Mouse (Mus musculus) midbrain, embryonic 12.5 days (tissue): Measurements from ENCODE around the gene Cand1. TPM values are rescaled to one million over a fixed set of nuclear protein-coding genes. Genes with fewer than 3 reads are reported as not detected.
A peak's percentile ranks its signal among the peaks of the same experiment; 100 is the strongest.

ENCODE experiments used
- ATAC-seq: fragments of 200-750 bp; cut with Nextera tagmentation; 2 replicates; pipeline ENCODE4 v1.8.0; 2017; ENCODE audit warnings: low read depth, moderate TSS enrichment, moderate library complexity; ENCODE audit not compliant: low FRiP score
- H3K27ac ChIP-seq: fragments of 300-500 bp; sonication (generic); replicated peaks from 2 replicates; pipeline ENCODE4 v1.5.1; 2016; ENCODE audit warnings: mild to moderate bottlenecking
- H3K27me3 ChIP-seq: fragments of 300-500 bp; sonication (generic); 2 replicates; pipeline ENCODE4 v1.6.1; 2016; ENCODE audit warnings: mild to moderate bottlenecking
- H3K36me3 ChIP-seq: fragments of 300-500 bp; sonication (generic); 2 replicates; pipeline ENCODE4 v1.6.1; 2016
- H3K4me1 ChIP-seq: fragments of 300-500 bp; sonication (generic); 2 replicates; pipeline ENCODE4 v1.6.1; 2016
- H3K4me2 ChIP-seq: fragments of 300-500 bp; sonication (generic); replicated peaks from 2 replicates; pipeline ENCODE4 v1.6.1; 2016; ENCODE audit warnings: mild to moderate bottlenecking, moderate library complexity
- H3K4me3 ChIP-seq: fragments of 300-500 bp; sonication (generic); 2 replicates; pipeline ENCODE4 v1.5.1; 2016; ENCODE audit warnings: mild to moderate bottlenecking
- H3K9ac ChIP-seq: fragments of 300-500 bp; sonication (generic); replicated peaks from 2 replicates; pipeline ENCODE4 v1.6.1; 2016; ENCODE audit warnings: mild to moderate bottlenecking, moderate library complexity
- H3K9me3 ChIP-seq: fragments of 300-500 bp; sonication (generic); 2 replicates; pipeline ENCODE4 v1.6.1; 2016; ENCODE audit warnings: mild to moderate bottlenecking
- WGBS: fragments of 180-500 bp; shearing (Covaris S2); methylation state at CpG from one replicate; pipeline ENCODE4 v1.1.7; 2016; 5-methylcytosine and 5-hydroxymethylcytosine counted together
- polyA plus RNA-seq: library from polyadenylated mRNA; unstranded; fragments of >200 nt; fragmentation: Nextera tagmentation; extraction: Ambion mirVana; gene quantifications from 2 replicates; pipeline ENCODE4 v1.2.1, GENCODE M21; 2016

Cand1 gene
- polyA plus RNA-seq, result 100 and 114 TPM in 2 replicates

DNA sequence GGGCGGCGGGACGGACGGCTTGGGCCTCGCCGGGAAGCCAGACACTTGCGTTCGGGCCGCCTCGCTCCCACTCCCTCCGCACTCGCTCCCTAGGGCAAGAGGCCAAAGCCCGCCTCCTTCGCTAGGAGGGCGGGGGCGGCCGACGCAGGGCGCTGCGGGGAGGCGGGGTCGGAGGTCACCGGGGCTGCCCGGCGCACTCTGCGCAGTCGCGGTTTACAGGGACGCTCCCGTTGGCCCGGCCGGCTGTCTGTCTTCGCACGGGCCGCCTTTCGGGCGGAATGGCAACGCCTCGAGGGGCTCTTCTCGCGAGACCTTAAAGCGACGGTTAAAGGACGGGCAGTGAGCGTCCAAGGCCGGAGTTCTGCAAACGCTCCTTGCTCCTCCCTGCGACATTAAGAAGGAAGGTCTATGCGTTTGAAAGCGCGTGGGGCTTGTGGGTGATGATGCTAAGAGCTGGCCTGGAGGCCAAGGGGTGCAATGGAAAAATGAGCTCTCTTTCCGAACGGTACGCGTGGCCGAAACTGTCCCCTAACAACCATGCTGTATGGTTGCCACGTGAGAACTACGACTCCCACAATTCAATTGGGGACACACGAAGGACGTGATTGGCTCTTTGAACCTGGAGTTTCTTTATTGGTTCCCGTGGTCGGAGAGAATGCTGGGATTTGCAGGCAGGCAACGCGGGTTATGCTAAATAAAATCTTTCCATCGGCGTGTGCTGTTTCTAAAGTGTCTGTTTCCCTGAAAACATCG, at the start of gene Cand1:
Cand1 (minus strand) TSS at position 87 of the 753 bp plus-strand sequence.
- H3K4me3 ChIP-seq, result peak within 1 kb of the TSS; percentile 92
- no peaks in the 10 kb centered on the region for H3K9me3 ChIP-seq
- H3K27ac ChIP-seq, result peak within 1 kb of the TSS; percentile 99
- H3K4me1 ChIP-seq, result peaks cover 22% of the 10 kb centered on the region
- peak; percentile 97 for ATAC-seq
- H3K27me3 ChIP-seq, result no peaks in the 10 kb centered on the region
- H3K4me2 ChIP-seq, result peak within 1 kb of the TSS; percentile 79
- H3K9ac ChIP-seq, result peak within 1 kb of the TSS; percentile 98
- H3K36me3 ChIP-seq, result peaks cover 8% of the 10 kb centered on the region
- under 1% methylated on average over 57 of the region's 67 CpGs for WGBS

DNA sequence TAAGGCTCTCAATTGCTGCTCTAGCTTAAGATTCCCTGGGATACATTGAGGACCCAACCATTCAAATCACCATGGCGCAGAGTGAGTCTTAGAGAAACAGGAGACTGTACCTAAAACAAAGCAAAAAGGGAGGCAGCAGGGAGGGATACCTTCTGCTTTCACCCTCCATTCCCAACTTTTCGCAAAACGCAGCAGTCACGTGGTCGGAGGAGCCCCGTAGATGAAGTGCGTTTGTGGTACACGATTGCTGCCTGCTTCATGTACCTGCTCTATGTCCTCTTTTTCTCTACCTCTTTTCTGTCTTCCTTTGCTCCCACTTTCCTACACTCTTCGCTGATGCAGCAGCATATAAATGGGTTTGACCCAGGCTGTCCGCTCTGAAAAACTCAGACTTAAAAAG, 39.0 kb upstream of the Cand1 start:
- H3K4me3 ChIP-seq, result no peak overlapping the region
- no peaks in the 10 kb centered on the region for H3K4me1 ChIP-seq
- H3K9ac ChIP-seq, result no peak overlapping the region
- H3K36me3 ChIP-seq, result no peaks in the 10 kb centered on the region
- no peaks in the 10 kb centered on the region for H3K9me3 ChIP-seq
- ATAC-seq, result no peak
- 87% methylated on average over 10 of the region's 10 CpGs for WGBS
- no peaks in the 10 kb centered on the region for H3K27me3 ChIP-seq
- H3K27ac ChIP-seq, result no peak overlapping the region
- H3K4me2 ChIP-seq, result no peak overlapping the region

DNA sequence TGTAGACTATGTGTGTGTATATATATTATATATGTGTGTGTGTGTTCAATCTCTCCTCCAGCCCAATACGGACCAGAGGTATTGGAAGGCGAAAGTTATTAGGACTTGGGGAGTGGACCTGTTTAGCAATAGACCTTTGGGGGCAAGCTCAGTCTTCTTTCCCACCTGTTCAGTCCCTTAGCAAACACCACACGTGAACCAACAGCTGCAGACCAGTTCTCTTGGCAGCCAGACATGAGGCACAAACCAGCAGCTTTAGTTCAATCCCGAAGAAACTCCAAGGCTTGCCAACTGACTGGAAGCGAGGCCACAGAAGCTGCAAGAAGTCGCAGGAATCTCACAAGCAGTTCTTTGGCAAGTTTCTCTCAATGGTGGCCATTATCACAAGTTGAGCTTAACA, 34.5 kb upstream of the Cand1 start:
- H3K36me3 ChIP-seq, result no peaks in the 10 kb centered on the region
- WGBS, result 92% methylated on average over 6 of the region's 6 CpGs
- no peaks in the 10 kb centered on the region for H3K27me3 ChIP-seq
- no peak overlapping the region for H3K9ac ChIP-seq
- H3K27ac ChIP-seq, result no peak overlapping the region
- no peak for ATAC-seq
- no peak overlapping the region for H3K4me2 ChIP-seq
- H3K9me3 ChIP-seq, result no peaks in the 10 kb centered on the region
- no peak overlapping the region for H3K4me3 ChIP-seq
- peaks cover 10% of the 10 kb centered on the region for H3K4me1 ChIP-seq

DNA sequence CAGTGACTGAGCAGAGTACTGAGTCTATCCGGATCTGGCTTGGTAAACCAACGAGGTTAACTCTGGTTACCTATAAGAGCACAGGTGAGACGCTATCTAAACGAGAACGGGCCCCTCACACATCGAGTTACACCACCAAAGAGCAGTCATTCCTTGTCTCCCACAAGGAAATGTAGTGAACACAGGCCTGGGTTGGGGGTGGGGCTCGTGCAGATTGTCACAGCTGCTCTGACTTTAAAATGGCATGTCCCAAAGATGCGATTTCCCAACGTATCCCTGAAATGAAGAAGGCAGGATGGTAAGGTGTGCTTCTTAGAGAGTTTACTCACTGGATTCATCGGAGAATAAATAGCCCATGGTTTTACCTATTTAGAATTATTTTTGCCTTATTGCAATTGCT, 32.7 kb upstream of the Cand1 start:
- no peak overlapping the region for H3K27ac ChIP-seq
- WGBS, result 88% methylated on average over 10 of the region's 10 CpGs
- H3K9ac ChIP-seq, result no peak overlapping the region
- peaks cover 10% of the 10 kb centered on the region for H3K4me1 ChIP-seq
- no peak overlapping the region for H3K4me3 ChIP-seq
- no peaks in the 10 kb centered on the region for H3K36me3 ChIP-seq
- H3K27me3 ChIP-seq, result no peaks in the 10 kb centered on the region
- no peak overlapping the region for H3K4me2 ChIP-seq
- no peak for ATAC-seq
- H3K9me3 ChIP-seq, result no peaks in the 10 kb centered on the region

GRCm38 (mm10) chr10:119272005-119272404, 32.1 kb upstream of the Cand1 start:
- Histone ChIP-seq H3K36me3 (no peaks in the 10 kb centered on the region), H3K4me3 (no peak overlapping the region), H3K9me3 (no peaks in the 10 kb centered on the region), H3K4me2 (no peak overlapping the region), H3K27ac (no peak overlapping the region), H3K27me3 (no peaks in the 10 kb centered on the region), H3K9ac (no peak overlapping the region), H3K4me1 (peaks cover 10% of the 10 kb centered on the region)
- ATAC-seq, result no peak
- 93% methylated on average over 10 of the region's 10 CpGs for WGBS

DNA sequence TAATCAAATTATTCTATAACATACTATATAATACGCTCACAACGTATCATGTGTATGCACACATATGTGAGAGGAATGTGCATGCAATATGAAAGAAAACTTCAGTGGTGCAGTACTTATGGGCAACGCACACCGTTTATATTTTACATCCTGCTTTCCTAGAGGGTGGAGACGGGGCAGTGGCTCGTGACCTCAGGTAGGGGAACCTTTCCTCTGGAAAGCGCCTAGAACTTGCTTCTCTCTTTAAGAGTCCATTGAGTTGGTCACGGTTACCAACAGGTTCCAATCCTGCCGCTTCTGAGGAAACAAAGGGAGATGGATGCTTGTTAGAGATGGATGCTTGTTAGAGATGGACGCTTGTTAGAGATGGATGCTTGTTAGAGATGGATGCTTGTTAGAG, 31.2 kb upstream of the Cand1 start:
- H3K27ac ChIP-seq, result no peak overlapping the region
- H3K4me2 ChIP-seq, result no peak overlapping the region
- 86% methylated on average over 10 of the region's 10 CpGs for WGBS
- no peaks in the 10 kb centered on the region for H3K9me3 ChIP-seq
- H3K27me3 ChIP-seq, result no peaks in the 10 kb centered on the region
- no peak overlapping the region for H3K4me3 ChIP-seq
- ATAC-seq, result no peak
- H3K4me1 ChIP-seq, result peaks cover 10% of the 10 kb centered on the region
- no peaks in the 10 kb centered on the region for H3K36me3 ChIP-seq
- no peak overlapping the region for H3K9ac ChIP-seq

DNA sequence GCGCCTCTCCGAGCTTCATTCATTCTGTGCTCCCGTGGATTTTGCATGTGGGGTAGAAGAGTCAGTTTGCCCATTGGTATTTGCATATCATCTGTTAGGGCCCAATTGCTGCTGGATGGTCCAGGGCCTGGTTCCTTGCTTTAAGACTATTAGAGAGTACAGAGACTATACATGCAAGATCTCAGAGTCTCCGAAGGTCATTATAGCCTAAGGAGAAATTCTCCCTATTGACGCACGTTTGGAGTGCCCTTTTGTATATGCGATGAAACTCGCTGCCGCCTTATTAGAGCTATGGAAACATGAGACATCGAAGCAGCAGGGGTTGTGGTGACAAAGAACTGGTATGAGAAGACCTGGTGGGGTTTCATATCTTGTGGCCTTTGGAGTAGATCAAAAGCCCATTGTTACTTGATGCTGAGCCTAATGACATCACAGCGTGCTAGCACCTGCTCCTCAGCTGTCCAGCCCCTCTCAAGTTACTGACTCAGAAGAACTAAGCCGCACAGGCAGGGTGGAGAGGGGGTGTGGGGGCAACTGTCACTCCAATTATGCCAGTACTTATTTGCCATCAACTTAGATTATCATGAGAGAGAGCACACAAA, 30.6 kb upstream of the Cand1 start:
- 44% methylated on average over 12 of the region's 12 CpGs for WGBS
- Histone ChIP-seq H3K27me3 (no peaks in the 10 kb centered on the region), H3K4me3 (no peak overlapping the region), H3K36me3 (no peaks in the 10 kb centered on the region), H3K9me3 (no peaks in the 10 kb centered on the region), H3K4me2 (no peak overlapping the region), H3K9ac (no peak overlapping the region), H3K4me1 (peaks cover 10% of the 10 kb centered on the region), H3K27ac (peak overlapping the region; percentile 20; the same call in 1 of the 2 replicates)
- peak; percentile 85 for ATAC-seq

GRCm38 (mm10) chr10:119264761-119265160, 24.9 kb upstream of the Cand1 start:
- Histone ChIP-seq H3K4me2 (no peak overlapping the region), H3K36me3 (no peaks in the 10 kb centered on the region), H3K4me3 (no peak overlapping the region), H3K4me1 (no peaks in the 10 kb centered on the region; the same call in 1 of the 2 replicates), H3K9me3 (no peaks in the 10 kb centered on the region), H3K27ac (no peak overlapping the region), H3K9ac (no peak overlapping the region), H3K27me3 (no peaks in the 10 kb centered on the region)
- whole genome bisulfite sequencing, result 73% methylated on average over 7 of the region's 7 CpGs
- no peak for ATAC-seq

- Histone ChIP-seq H3K4me1 (no peaks in the 10 kb centered on the region), H3K27ac (no peak overlapping the region), H3K9me3 (no peaks in the 10 kb centered on the region), H3K4me3 (no peak overlapping the region), H3K27me3 (no peaks in the 10 kb centered on the region), H3K9ac (no peak overlapping the region), H3K36me3 (no peaks in the 10 kb centered on the region), H3K4me2 (no peak overlapping the region)
- no peak for ATAC-seq
- WGBS, result 90% methylated on average over 5 of the region's 5 CpGs
Observed at GRCm38 (mm10) chr10:119262821-119263220, 23.0 kb upstream of the Cand1 start.

DNA sequence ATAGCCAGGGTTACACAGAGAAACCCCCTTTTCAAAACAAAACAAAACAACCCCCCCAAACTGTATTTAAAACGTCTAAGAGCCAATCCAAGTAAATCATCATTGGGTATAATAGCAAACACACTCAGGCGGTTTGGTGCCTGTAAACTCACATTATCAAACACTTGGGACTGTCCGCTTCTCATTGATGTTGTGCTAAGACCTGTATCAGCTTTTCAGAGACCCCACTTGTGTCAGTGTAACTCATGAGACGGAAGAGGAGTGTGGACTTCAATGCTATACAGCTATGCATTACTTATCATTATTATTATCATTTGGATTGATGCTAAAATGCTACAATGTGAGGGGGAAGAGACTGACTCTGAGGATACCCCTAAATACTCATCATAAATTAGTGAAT, 18.0 kb upstream of the Cand1 start:
- Histone ChIP-seq H3K4me3 (no peak overlapping the region), H3K9ac (no peak overlapping the region), H3K27me3 (no peaks in the 10 kb centered on the region), H3K27ac (no peak overlapping the region), H3K36me3 (no peaks in the 10 kb centered on the region), H3K4me2 (no peak overlapping the region), H3K9me3 (no peaks in the 10 kb centered on the region), H3K4me1 (no peaks in the 10 kb centered on the region)
- ATAC-seq, result no peak
- 76% methylated on average over 4 of the region's 4 CpGs for WGBS

GRCm38 (mm10) chr10:119244146-119244545, 4.3 kb upstream of the Cand1 start:
- no peak overlapping the region for H3K27ac ChIP-seq
- no peaks in the 10 kb centered on the region for H3K27me3 ChIP-seq
- no peak overlapping the region for H3K9ac ChIP-seq
- 84% methylated on average over 14 of the region's 14 CpGs for WGBS
- H3K9me3 ChIP-seq, result no peaks in the 10 kb centered on the region
- no peak overlapping the region for H3K4me2 ChIP-seq
- H3K4me3 ChIP-seq, result no peak overlapping the region
- 0 out of 2 replicates have a peak, but pooled peaks cover 6% of the 10 kb centered on the region for H3K4me1 ChIP-seq
- H3K36me3 ChIP-seq, result no peaks in the 10 kb centered on the region
- ATAC-seq, result no peak

- no peaks in the 10 kb centered on the region for H3K27me3 ChIP-seq
- peak overlapping the region; percentile 79 for H3K4me2 ChIP-seq
- H3K4me1 ChIP-seq, result peaks cover 22% of the 10 kb centered on the region
- H3K9me3 ChIP-seq, result no peaks in the 10 kb centered on the region
- ATAC-seq, result no peak
- peak overlapping the region; percentile 99 for H3K27ac ChIP-seq
- H3K36me3 ChIP-seq, result peaks cover 4% of the 10 kb centered on the region
- H3K9ac ChIP-seq, result peak overlapping the region; percentile 98
- peak overlapping the region; percentile 92 for H3K4me3 ChIP-seq
- WGBS, result 2% methylated on average over 9 of the region's 9 CpGs
Observed at GRCm38 (mm10) chr10:119240722-119241089, 851 bp upstream of the Cand1 start.
